Mouse (Mus musculus) E14TG2a.4 (cell line): ENCODE data around the gene Slc10a1.
A peak's percentile ranks its signal among the peaks of the same experiment; 100 is the strongest.

Source experiments
- H3K27me3 ChIP-seq: 2 replicates; pipeline ENCODE4 v1.6.1; 2014; ENCODE audit warnings: low read length, control low read depth; ENCODE audit not compliant: insufficient read depth
- H3K36me3 ChIP-seq: 2 replicates; pipeline ENCODE4 v1.6.1; 2014; ENCODE audit warnings: low read length, control low read depth; ENCODE audit not compliant: insufficient read depth
- H3K4me1 ChIP-seq: replicated peaks from 2 replicates; pipeline ENCODE4 v1.6.1; 2014; ENCODE audit warnings: low read depth, low read length, control low read depth
- H3K4me3 ChIP-seq: replicated peaks from 2 replicates; pipeline ENCODE4 v1.5.1; 2014; ENCODE audit warnings: mild to moderate bottlenecking, low read length
- H3K9me3 ChIP-seq: 2 replicates; pipeline ENCODE4 v1.6.1; 2014; ENCODE audit warnings: low read length, control low read depth
- CTCF ChIP-seq: conservative IDR thresholded peaks from 2 replicates; pipeline ENCODE4 v1.5.1; 2014; ENCODE audit warnings: low read length
- NANOG ChIP-seq: IDR thresholded peaks from 2 replicates; pipeline ENCODE4 v1.6.1; 2014; ENCODE audit warnings: borderline replicate concordance, low read length, mixed read lengths
- POU5F1 ChIP-seq: IDR thresholded peaks from 2 replicates; pipeline ENCODE4 v1.6.1; 2014; ENCODE audit warnings: low read length, borderline replicate concordance

Slc10a1 gene

GRCm38 (mm10) chr12:80917764-80918163 lies 50.7 kb downstream of the Slc10a1 start:
- no peaks in the 10 kb centered on the region for H3K9me3 ChIP-seq
- H3K36me3 ChIP-seq = no peaks in the 10 kb centered on the region
- H3K27me3 ChIP-seq = no peaks in the 10 kb centered on the region
- peaks cover 33% of the 10 kb centered on the region for H3K4me1 ChIP-seq
- H3K4me3 ChIP-seq = no peak overlapping the region
- TF ChIP-seq NANOG = no peak
- TF ChIP-seq CTCF = peak; percentile 72

GRCm38 (mm10) chr12:80909631-80910030 lies 58.9 kb downstream of the Slc10a1 start:
- Histone ChIP-seq H3K36me3 (no peaks in the 10 kb centered on the region), H3K4me3 (no peak overlapping the region), H3K4me1 (no peaks in the 10 kb centered on the region), H3K27me3 (no peaks in the 10 kb centered on the region), H3K9me3 (no peaks in the 10 kb centered on the region)
- TF ChIP-seq CTCF (no peak), NANOG (no peak), POU5F1 (no peak)
